Mouse (Mus musculus): ENCODE results near the gene Zfp51. TPM values are rescaled to one million over a fixed set of nuclear protein-coding genes. Genes with fewer than 3 reads are reported as not detected.
"Not testable (repeated sequence)": the region's sequence is repeated elsewhere in the genome, so short reads cannot be mapped to it uniquely, and the experiment has no call there.

The Zfp51 gene
- 0.83 and 1.3 TPM in 2 replicates for polyA plus RNA-seq (2012; rRNA removed)

- peak; percentile 94 for DNase-seq (ENCODE audit: low read depth, low spot score)
- under 1% methylated on average over 26 of the region's 26 CpGs for WGBS
Observed at GRCm38 (mm10) chr17:21450138-21450704, at the start of gene Zfp51. Gene Zfp51, plus strand, starts transcription at chr17:21450374.

GRCm38 (mm10) chr17:21422664-21423599, 27.2 kb upstream of the Zfp51 start, which contains the start of gene Zfp54:
Gene Zfp54, plus strand, starts transcription at chr17:21423227.
- peak; percentile 77 for DNase-seq (ENCODE audit: low read depth, low spot score)
- WGBS, result under 1% methylated on average over 22 of the region's 22 CpGs

- DNase-seq (ENCODE audit: low read depth, low spot score), result not testable (repeated sequence)
- WGBS, result 79% methylated on average over 9 of the region's 9 CpGs
Observed at GRCm38 (mm10) chr17:21438806-21439400, 11.3 kb upstream of the Zfp51 start.

GRCm38 (mm10) chr17:21449669-21450068, 505 bp upstream of the Zfp51 start:
- WGBS, result under 1% methylated on average over 3 of the region's 3 CpGs
- DNase-seq (ENCODE audit: low read depth, low spot score), result peak; percentile 55

- WGBS, result 94% methylated on average over 5 of the region's 5 CpGs
- no peak for DNase-seq (ENCODE audit: low read depth, low spot score)
Observed at GRCm38 (mm10) chr17:21463550-21463949, 13.4 kb downstream of the Zfp51 start.

- DNase-seq (ENCODE audit: low read depth, low spot score), result no peak
- 49% methylated on average over 3 of the region's 3 CpGs for WGBS
Observed at GRCm38 (mm10) chr17:21472032-21472652, 22.0 kb downstream of the Zfp51 start.

GRCm38 (mm10) chr17:21472653-21473307, 22.6 kb downstream of the Zfp51 start:
- WGBS, result 67% methylated on average over 2 of the region's 2 CpGs

GRCm38 (mm10) chr17:21473362-21474190, 23.4 kb downstream of the Zfp51 start:
- 33% methylated on average over 14 of the region's 14 CpGs for WGBS
- no peak for DNase-seq (ENCODE audit: low read depth, low spot score)

More at GRCm38 (mm10) chr17:21472653-21473307, 22.6 kb downstream of the Zfp51 start:
- DNase-seq (ENCODE audit: low read depth, low spot score), result no peak

GRCm38 (mm10) chr17:21474729-21475128, 24.6 kb downstream of the Zfp51 start:
- WGBS, result 2% methylated on average over 10 of the region's 10 CpGs
- not testable (repeated sequence) for DNase-seq (ENCODE audit: low read depth, low spot score)

GRCm38 (mm10) chr17:21475290-21475689, 25.1 kb downstream of the Zfp51 start:
- not testable (repeated sequence) for DNase-seq (ENCODE audit: low read depth, low spot score)
- 77% methylated on average over 1 of the region's 1 CpGs for WGBS

GRCm38 (mm10) chr17:21476351-21476750, 26.2 kb downstream of the Zfp51 start:
- WGBS, result 39% methylated on average over 5 of the region's 9 CpGs
- not testable (repeated sequence) for DNase-seq (ENCODE audit: low read depth, low spot score)

- 65% methylated on average over 10 of the region's 10 CpGs for WGBS
- DNase-seq (ENCODE audit: low read depth, low spot score), result not testable (repeated sequence)
Observed at GRCm38 (mm10) chr17:21478103-21478777, 28.1 kb downstream of the Zfp51 start.

GRCm38 (mm10) chr17:21488760-21489499, 38.8 kb downstream of the Zfp51 start, which contains the start of gene Zfp53:
Gene Zfp53, plus strand, starts transcription at chr17:21488998.
- under 1% methylated on average over 34 of the region's 34 CpGs for WGBS
- peak; percentile 76 for DNase-seq (ENCODE audit: low read depth, low spot score)

GRCm38 (mm10) chr17:21489500-21490001, 39.4 kb downstream of the Zfp51 start:
- DNase-seq (ENCODE audit: low read depth, low spot score), result peak; percentile 21
- 3% methylated on average over 8 of the region's 8 CpGs for WGBS

GRCm38 (mm10) chr17:21501365-21501764, 51.2 kb downstream of the Zfp51 start:
- no peak for DNase-seq (ENCODE audit: low read depth, low spot score)
- 68% methylated on average over 1 of the region's 1 CpGs for WGBS

GRCm38 (mm10) chr17:21504524-21504923, 54.4 kb downstream of the Zfp51 start:
- 95% methylated on average over 1 of the region's 1 CpGs for WGBS
- DNase-seq (ENCODE audit: low read depth, low spot score), result no peak

GRCm38 (mm10) chr17:21506258-21506657, 56.1 kb downstream of the Zfp51 start:
- no peak for DNase-seq (ENCODE audit: low read depth, low spot score)
- WGBS, result 98% methylated on average over 3 of the region's 3 CpGs

Measured in large intestine, adult 2 months (tissue).